Mouse (Mus musculus) limb, embryonic 13.5 days (tissue): ENCODE results near the gene Apoc4. TPM values are rescaled to one million over a fixed set of nuclear protein-coding genes. Genes with fewer than 3 reads are reported as not detected.

ENCODE experiments used
- ATAC-seq: fragments of 200-750 bp; cut with Nextera tagmentation; 2 replicates; pipeline ENCODE4 v1.8.0; 2017; ENCODE audit warnings: low read depth, moderate number of reproducible peaks, moderate TSS enrichment; ENCODE audit not compliant: low FRiP score
- H3K27ac ChIP-seq: fragments of 300-500 bp; sonication (generic); 2 replicates; pipeline ENCODE4 v1.5.1; 2015; ENCODE audit warnings: inconsistent platforms, mild to moderate bottlenecking, moderate library complexity
- H3K27me3 ChIP-seq: fragments of 300-500 bp; sonication (generic); 2 replicates; pipeline ENCODE4 v1.6.1; 2015; ENCODE audit warnings: mild to moderate bottlenecking, inconsistent platforms
- H3K36me3 ChIP-seq: fragments of 300-500 bp; sonication (generic); 2 replicates; pipeline ENCODE4 v1.6.1; 2015; ENCODE audit warnings: inconsistent platforms, mild to moderate bottlenecking, moderate library complexity
- H3K4me1 ChIP-seq: fragments of 300-500 bp; sonication (generic); 2 replicates; pipeline ENCODE4 v1.6.1; 2015; ENCODE audit warnings: inconsistent platforms
- H3K4me2 ChIP-seq: fragments of 300-500 bp; sonication (generic); replicated peaks from 2 replicates; pipeline ENCODE4 v1.6.1; 2015; ENCODE audit warnings: inconsistent platforms, mild to moderate bottlenecking, moderate library complexity
- H3K4me3 ChIP-seq: fragments of 300-500 bp; sonication (generic); 2 replicates; pipeline ENCODE4 v1.5.1; 2015; ENCODE audit warnings: moderate library complexity, mild to moderate bottlenecking, inconsistent platforms
- H3K9ac ChIP-seq: fragments of 300-500 bp; sonication (generic); 2 replicates; pipeline ENCODE4 v1.6.1; 2015; ENCODE audit warnings: mild to moderate bottlenecking, inconsistent platforms
- H3K9me3 ChIP-seq: fragments of 300-500 bp; sonication (generic); 2 replicates; pipeline ENCODE4 v1.6.1; 2016; ENCODE audit warnings: inconsistent platforms
- WGBS: fragments of 180-500 bp; shearing (Covaris S2); methylation state at CpG from one replicate; pipeline ENCODE4 v1.1.7; 2015; 5-methylcytosine and 5-hydroxymethylcytosine counted together
- polyA plus RNA-seq: library from polyadenylated mRNA; unstranded; fragments of >200 nt; fragmentation: Nextera tagmentation; extraction: Ambion mirVana; gene quantifications from 2 replicates; pipeline ENCODE4 v1.2.1, GENCODE M21; 2015

Gene Apoc4
- polyA plus RNA-seq, 1 experiment from 2014 or later: not detected

DNA sequence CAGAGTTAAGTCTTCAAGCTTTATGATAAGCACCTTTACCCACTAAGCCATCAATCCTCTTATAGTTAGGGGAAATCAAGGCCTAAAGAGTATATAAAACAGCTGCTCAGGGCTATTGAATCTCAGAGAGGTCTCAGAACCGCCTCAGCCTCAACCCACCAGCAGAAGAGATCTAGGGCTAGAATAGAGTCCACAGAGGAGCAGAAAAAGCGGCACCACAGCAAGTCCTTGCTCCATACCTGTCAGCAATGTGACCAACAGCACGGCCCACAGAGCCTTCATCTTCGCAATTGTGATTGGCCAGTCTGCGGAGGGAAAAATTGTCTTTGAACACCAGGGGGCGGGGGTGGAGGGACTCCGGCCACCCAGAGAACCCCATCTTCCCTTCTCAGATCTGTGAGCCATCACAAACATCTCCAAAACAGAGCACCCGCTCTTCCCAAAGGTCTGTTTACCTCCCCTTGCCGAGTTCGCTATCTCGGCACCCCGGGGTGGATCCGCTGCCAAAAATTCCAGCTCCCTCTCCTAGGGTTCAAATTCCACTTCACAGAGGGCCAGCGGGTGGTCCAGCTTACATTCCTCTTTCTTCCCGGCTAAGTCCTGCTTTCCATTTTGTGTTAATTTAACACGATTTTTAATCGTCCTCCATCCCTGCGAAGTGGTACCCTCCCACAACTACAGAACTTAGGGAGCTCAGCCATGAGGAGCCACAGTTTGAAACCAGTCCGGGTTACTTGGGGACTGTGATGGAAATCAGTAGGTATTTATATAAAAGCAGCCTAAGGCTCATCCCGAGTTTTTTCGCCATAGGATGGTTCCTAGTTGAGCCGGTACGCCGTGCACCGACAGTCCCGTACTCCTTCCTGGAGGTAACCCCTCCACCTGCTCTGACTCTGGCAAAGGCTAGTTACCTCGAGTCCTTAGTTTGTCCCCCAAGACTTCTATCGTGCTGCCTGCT, 16.9 kb upstream of the Apoc4 start:
- WGBS: 3% methylated on average over 28 of the region's 28 CpGs
- peak overlapping the region; percentile 78 for H3K4me2 ChIP-seq
- H3K9ac ChIP-seq: peak overlapping the region; percentile 68
- no peak overlapping the region for H3K27ac ChIP-seq
- H3K9me3 ChIP-seq: no peaks in the 10 kb centered on the region
- peaks cover 21% of the 10 kb centered on the region for H3K4me1 ChIP-seq
- ATAC-seq: no peak
- peaks cover 28% of the 10 kb centered on the region for H3K36me3 ChIP-seq
- H3K4me3 ChIP-seq: peak overlapping the region; percentile 40
- H3K27me3 ChIP-seq: peaks cover 6% of the 10 kb centered on the region; the same call in 1 of the 2 replicates

DNA sequence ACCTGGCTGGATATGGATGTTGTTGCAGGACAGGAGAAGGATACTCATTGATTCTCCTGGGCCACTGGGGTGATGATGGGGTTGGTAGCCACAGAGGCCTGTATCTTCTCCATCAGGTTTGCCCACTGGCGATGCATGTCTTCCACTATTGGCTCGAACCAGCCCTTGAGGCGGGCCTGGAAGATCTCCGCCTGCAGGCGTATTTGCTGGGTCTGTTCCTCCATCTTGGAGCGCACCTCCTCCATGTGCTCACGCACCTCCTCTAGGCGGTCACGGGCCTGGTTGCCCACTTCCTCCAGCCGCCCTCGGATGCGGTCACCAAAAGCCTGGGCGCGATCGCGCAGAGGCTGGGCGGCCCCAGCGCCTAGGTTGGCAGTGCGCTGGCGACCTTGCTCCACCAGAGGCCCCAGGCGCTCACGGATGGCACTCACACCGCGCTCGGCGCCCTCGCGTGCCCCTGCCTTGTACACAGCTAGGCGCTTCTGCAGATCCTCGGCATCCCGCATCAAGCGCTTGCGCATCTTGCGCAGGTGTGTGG, 15.1 kb upstream of the Apoc4 start:
- no peak overlapping the region for H3K4me2 ChIP-seq
- peaks cover 25% of the 10 kb centered on the region for H3K4me1 ChIP-seq
- peaks cover 11% of the 10 kb centered on the region for H3K36me3 ChIP-seq
- no peak for ATAC-seq
- no peak overlapping the region for H3K4me3 ChIP-seq
- no peak overlapping the region for H3K9ac ChIP-seq
- H3K27me3 ChIP-seq: peaks cover 6% of the 10 kb centered on the region; the same call in 1 of the 2 replicates
- no peak overlapping the region for H3K27ac ChIP-seq
- no peaks in the 10 kb centered on the region for H3K9me3 ChIP-seq
- 93% methylated on average over 34 of the region's 34 CpGs for WGBS

GRCm38 (mm10) chr7:19695881-19696280, 14.6 kb upstream of the Apoc4 start:
- Histone ChIP-seq H3K9me3 (no peaks in the 10 kb centered on the region), H3K4me2 (no peak overlapping the region), H3K27ac (no peak overlapping the region), H3K9ac (no peak overlapping the region), H3K36me3 (peaks cover 10% of the 10 kb centered on the region), H3K4me1 (peaks cover 25% of the 10 kb centered on the region), H3K4me3 (no peak overlapping the region), H3K27me3 (peaks cover 6% of the 10 kb centered on the region; the same call in 1 of the 2 replicates)
- WGBS: 85% methylated on average over 6 of the region's 6 CpGs
- ATAC-seq: no peak

GRCm38 (mm10) chr7:19695213-19695594, 13.9 kb upstream of the Apoc4 start:
- no peak for ATAC-seq
- Histone ChIP-seq H3K4me2 (no peak overlapping the region), H3K27me3 (peaks cover 6% of the 10 kb centered on the region; the same call in 1 of the 2 replicates), H3K4me1 (peaks cover 25% of the 10 kb centered on the region), H3K9me3 (no peaks in the 10 kb centered on the region), H3K4me3 (no peak overlapping the region), H3K27ac (no peak overlapping the region), H3K9ac (no peak overlapping the region), H3K36me3 (peaks cover 10% of the 10 kb centered on the region)
- WGBS: 53% methylated on average over 8 of the region's 8 CpGs

GRCm38 (mm10) chr7:19694336-19695212, 13.3 kb upstream of the Apoc4 start:
- Histone ChIP-seq H3K27me3 (peaks cover 6% of the 10 kb centered on the region; the same call in 1 of the 2 replicates), H3K4me2 (no peak overlapping the region), H3K4me3 (no peak overlapping the region), H3K36me3 (peaks cover 10% of the 10 kb centered on the region), H3K9ac (no peak overlapping the region), H3K27ac (no peak overlapping the region), H3K9me3 (no peaks in the 10 kb centered on the region), H3K4me1 (peaks cover 24% of the 10 kb centered on the region)
- no peak for ATAC-seq
- WGBS: 81% methylated on average over 10 of the region's 10 CpGs

- Histone ChIP-seq H3K9me3 (no peaks in the 10 kb centered on the region), H3K36me3 (peaks cover 10% of the 10 kb centered on the region), H3K4me3 (no peak overlapping the region), H3K27ac (no peak overlapping the region), H3K4me1 (peaks cover 13% of the 10 kb centered on the region), H3K27me3 (peaks cover 6% of the 10 kb centered on the region; the same call in 1 of the 2 replicates), H3K4me2 (no peak overlapping the region), H3K9ac (no peak overlapping the region)
- 26% methylated on average over 10 of the region's 10 CpGs for WGBS
- ATAC-seq: no peak
Measured at GRCm38 (mm10) chr7:19693421-19693820, 12.1 kb upstream of the Apoc4 start.

DNA sequence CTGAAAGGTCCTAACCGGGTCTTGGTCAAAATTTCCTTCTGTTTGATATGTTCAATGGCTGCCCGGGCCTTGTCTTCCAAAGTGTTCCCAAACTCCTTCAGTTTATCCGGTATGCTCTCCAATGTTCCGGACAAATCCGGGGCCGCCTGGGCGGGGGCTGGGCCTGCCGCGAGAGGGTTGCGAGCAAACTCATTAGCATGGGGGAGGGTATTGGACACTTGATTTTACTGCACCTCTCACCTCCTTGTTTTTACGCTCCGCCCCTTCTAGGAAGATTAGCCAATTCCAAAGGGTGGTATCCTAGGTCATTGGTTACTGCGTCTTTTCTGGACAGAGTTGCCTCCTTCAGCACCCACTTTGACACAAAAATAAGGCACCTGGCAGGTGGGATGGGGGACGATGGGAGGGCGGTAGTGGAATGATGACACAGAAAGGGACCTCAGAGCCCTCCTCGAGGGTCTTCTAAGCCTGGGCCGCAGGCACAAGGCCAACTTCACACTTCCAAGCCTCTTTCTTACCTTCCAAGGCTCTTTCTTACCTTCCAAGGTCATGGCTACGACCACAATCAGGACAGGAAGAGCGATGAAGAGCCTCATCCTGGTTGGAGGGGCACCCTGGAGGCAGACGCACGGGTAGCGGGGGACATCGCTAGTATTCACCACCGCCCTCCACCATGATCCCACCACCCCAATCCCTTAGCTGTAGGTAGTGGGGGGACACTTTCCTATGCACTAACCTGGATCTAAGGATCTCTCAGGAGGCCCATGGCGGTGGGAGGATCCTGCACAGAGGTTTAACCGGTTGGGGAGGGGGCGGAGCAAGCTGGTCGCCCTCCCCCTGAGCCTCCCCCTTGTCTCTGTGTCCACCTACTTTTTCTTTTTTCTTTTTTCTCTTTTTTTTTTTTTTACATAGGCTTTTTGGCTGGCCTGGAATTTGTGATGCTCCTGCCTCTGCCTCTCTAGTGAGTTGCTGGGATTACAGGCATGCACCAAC, 10.9 kb upstream of the Apoc4 start, which contains the start of gene Apoc1:
Apoc1 (minus strand) TSS at position 788 of the 993 bp plus-strand sequence.
- H3K36me3 ChIP-seq: peaks cover 10% of the 10 kb centered on the region
- H3K9ac ChIP-seq: no peak within 1 kb of the TSS
- no peak for ATAC-seq
- H3K27me3 ChIP-seq: no peaks in the 10 kb centered on the region
- no peak within 1 kb of the TSS for H3K4me3 ChIP-seq
- no peak within 1 kb of the TSS for H3K4me2 ChIP-seq
- WGBS: 45% methylated on average over 28 of the region's 28 CpGs
- peaks cover 7% of the 10 kb centered on the region for H3K4me1 ChIP-seq
- no peaks in the 10 kb centered on the region for H3K9me3 ChIP-seq
- H3K27ac ChIP-seq: no peak within 1 kb of the TSS

DNA sequence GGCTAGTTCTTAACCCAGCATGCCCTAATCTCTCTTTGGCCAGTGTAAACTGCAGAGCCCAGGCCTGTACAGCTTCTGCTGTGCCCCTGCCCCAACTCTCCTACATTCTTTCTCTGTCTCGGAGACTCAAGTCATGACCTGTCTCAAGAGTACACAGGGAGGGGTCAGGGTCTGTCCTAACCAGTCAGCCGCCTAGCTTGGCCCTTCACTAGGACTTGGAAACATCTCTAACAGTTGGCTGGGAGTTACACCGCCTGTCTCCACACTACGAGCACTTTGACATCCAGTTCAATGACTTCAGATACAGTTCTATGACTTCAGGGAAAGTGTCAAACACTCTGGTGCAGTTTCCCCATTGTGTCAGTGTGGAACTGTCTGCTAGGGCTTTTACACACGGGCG, 10.2 kb upstream of the Apoc4 start:
- Histone ChIP-seq H3K4me3 (no peak overlapping the region), H3K4me2 (no peak overlapping the region), H3K4me1 (peaks cover 11% of the 10 kb centered on the region), H3K27ac (no peak overlapping the region), H3K27me3 (no peaks in the 10 kb centered on the region), H3K9ac (no peak overlapping the region), H3K36me3 (peaks cover 6% of the 10 kb centered on the region), H3K9me3 (no peaks in the 10 kb centered on the region)
- WGBS: 80% methylated on average over 6 of the region's 6 CpGs
- no peak for ATAC-seq

GRCm38 (mm10) chr7:19690845-19691244, 9.6 kb upstream of the Apoc4 start:
- WGBS: 85% methylated on average over 4 of the region's 4 CpGs
- no peak overlapping the region for H3K4me2 ChIP-seq
- H3K9me3 ChIP-seq: no peaks in the 10 kb centered on the region
- H3K36me3 ChIP-seq: peaks cover under 1% of the 10 kb centered on the region; the same call in 1 of the 2 replicates
- H3K4me3 ChIP-seq: no peak overlapping the region
- no peaks in the 10 kb centered on the region for H3K27me3 ChIP-seq
- no peak overlapping the region for H3K27ac ChIP-seq
- peaks cover 11% of the 10 kb centered on the region for H3K4me1 ChIP-seq
- H3K9ac ChIP-seq: no peak overlapping the region
- ATAC-seq: no peak

GRCm38 (mm10) chr7:19688611-19689010, 7.3 kb upstream of the Apoc4 start:
- H3K9ac ChIP-seq: no peak overlapping the region
- no peak overlapping the region for H3K4me3 ChIP-seq
- H3K9me3 ChIP-seq: no peaks in the 10 kb centered on the region
- no peak overlapping the region for H3K4me2 ChIP-seq
- H3K27me3 ChIP-seq: no peaks in the 10 kb centered on the region
- no peaks in the 10 kb centered on the region for H3K36me3 ChIP-seq
- peaks cover 15% of the 10 kb centered on the region for H3K4me1 ChIP-seq
- no peak overlapping the region for H3K27ac ChIP-seq
- ATAC-seq: no peak
- 93% methylated on average over 2 of the region's 2 CpGs for WGBS

GRCm38 (mm10) chr7:19688101-19688500, 6.8 kb upstream of the Apoc4 start:
- Histone ChIP-seq H3K27me3 (no peaks in the 10 kb centered on the region), H3K4me2 (no peak overlapping the region), H3K4me1 (peaks cover 13% of the 10 kb centered on the region), H3K36me3 (no peaks in the 10 kb centered on the region), H3K27ac (no peak overlapping the region), H3K9ac (no peak overlapping the region), H3K4me3 (no peak overlapping the region), H3K9me3 (no peaks in the 10 kb centered on the region)
- ATAC-seq: no peak
- 89% methylated on average over 10 of the region's 10 CpGs for WGBS
